Mouse (Mus musculus) intestine, postnatal 0 days (tissue): ENCODE measurements around the gene Gm1043. TPM values are rescaled to one million over a fixed set of nuclear protein-coding genes. Genes with fewer than 3 reads are reported as not detected.

Source experiments
- ATAC-seq: fragments of 200-750 bp; cut with Nextera tagmentation; 2 replicates; pipeline ENCODE4 v1.8.0; 2017; ENCODE audit warnings: mild to moderate bottlenecking, moderate TSS enrichment, moderate library complexity
- H3K27ac ChIP-seq: fragments of 300-500 bp; sonication (generic); 2 replicates; pipeline ENCODE4 v1.5.1; 2014; ENCODE audit warnings: mild to moderate bottlenecking, low read depth, low read length, moderate library complexity
- H3K27me3 ChIP-seq: fragments of 300-500 bp; sonication (generic); replicated peaks from 2 replicates; pipeline ENCODE4 v1.6.1; 2014; ENCODE audit warnings: low read length, mixed read lengths; ENCODE audit not compliant: control insufficient read depth, insufficient read depth
- H3K36me3 ChIP-seq: fragments of 300-500 bp; sonication (generic); 2 replicates; pipeline ENCODE4 v1.6.1; 2014; ENCODE audit warnings: mild to moderate bottlenecking, moderate library complexity; ENCODE audit not compliant: control insufficient read depth, insufficient read depth
- H3K4me1 ChIP-seq: fragments of 300-500 bp; sonication (generic); replicated peaks from 2 replicates; pipeline ENCODE4 v1.6.1; 2014; ENCODE audit warnings: antibody characterized with exemption, low read length, mixed read lengths; ENCODE audit not compliant: control insufficient read depth, insufficient read depth
- H3K4me2 ChIP-seq: fragments of 300-500 bp; sonication (generic); replicated peaks from 2 replicates; pipeline ENCODE4 v1.6.1; 2014; ENCODE audit warnings: low read depth, mild to moderate bottlenecking, moderate library complexity
- H3K4me3 ChIP-seq: fragments of 300-500 bp; sonication (generic); 2 replicates; pipeline ENCODE4 v1.5.1; 2014; ENCODE audit warnings: low read depth, low read length
- H3K9ac ChIP-seq: fragments of 300-500 bp; sonication (generic); 2 replicates; pipeline ENCODE4 v1.6.1; 2014; ENCODE audit warnings: mild to moderate bottlenecking, low read depth, low read length
- H3K9me3 ChIP-seq: fragments of 300-500 bp; sonication (generic); 2 replicates; pipeline ENCODE4 v1.6.1; 2016; ENCODE audit warnings: mixed run types; ENCODE audit not compliant: control insufficient read depth
- CTCF ChIP-seq: sonication (generic); IDR thresholded peaks from 2 replicates; pipeline ENCODE4 v1.5.1; 2016; ENCODE audit warnings: low read depth, mild to moderate bottlenecking, control low read depth, antibody characterized with exemption, moderate library complexity
- WGBS: fragments of 180-500 bp; shearing (Covaris S2); extraction: QIAGEN DNeasy Blood & Tissue Kit; methylation state at CpG from one replicate; pipeline ENCODE4 v1.1.7; 2014; 5-methylcytosine and 5-hydroxymethylcytosine counted together
- polyA plus RNA-seq: library from polyadenylated mRNA; unstranded; fragments of >200 nt; fragmentation: Nextera tagmentation; extraction: Ambion mirVana; gene quantifications from 2 replicates; pipeline ENCODE4 v1.2.1, GENCODE M21; 2015

The Gm1043 gene
- polyA plus RNA-seq, 1 experiment from 2014 or later, result 0.03 TPM

GRCm38 (mm10) chr5:37044793-37045192, 40.4 kb upstream of the Gm1043 start:
- no peak overlapping the region for H3K9ac ChIP-seq
- ATAC-seq, result no peak
- H3K27ac ChIP-seq, result no peak overlapping the region
- WGBS, result 90% methylated on average over 2 of the region's 2 CpGs
- no peak overlapping the region for H3K4me3 ChIP-seq
- H3K27me3 ChIP-seq, result no peaks in the 10 kb centered on the region
- H3K36me3 ChIP-seq, result no peaks in the 10 kb centered on the region
- H3K4me2 ChIP-seq, result no peak overlapping the region
- no peaks in the 10 kb centered on the region for H3K9me3 ChIP-seq
- no peaks in the 10 kb centered on the region for H3K4me1 ChIP-seq
- no peak for TF ChIP-seq CTCF

GRCm38 (mm10) chr5:37045582-37045981, 39.6 kb upstream of the Gm1043 start:
- 74% methylated on average over 2 of the region's 2 CpGs for WGBS
- H3K4me1 ChIP-seq, result no peaks in the 10 kb centered on the region

GRCm38 (mm10) chr5:37046791-37047190, 38.4 kb upstream of the Gm1043 start:
- no peak for ATAC-seq
- TF ChIP-seq CTCF, result no peak
- H3K4me3 ChIP-seq, result no peak overlapping the region
- no peak overlapping the region for H3K9ac ChIP-seq
- H3K36me3 ChIP-seq, result no peaks in the 10 kb centered on the region
- H3K9me3 ChIP-seq, result no peaks in the 10 kb centered on the region
- WGBS, result 46% methylated on average over 5 of the region's 5 CpGs
- no peaks in the 10 kb centered on the region for H3K27me3 ChIP-seq
- no peak overlapping the region for H3K4me2 ChIP-seq
- no peaks in the 10 kb centered on the region for H3K4me1 ChIP-seq
- H3K27ac ChIP-seq, result no peak overlapping the region

More at GRCm38 (mm10) chr5:37045582-37045981, 39.6 kb upstream of the Gm1043 start:
- no peaks in the 10 kb centered on the region for H3K27me3 ChIP-seq
- TF ChIP-seq CTCF, result no peak
- H3K4me2 ChIP-seq, result no peak overlapping the region
- H3K4me3 ChIP-seq, result no peak overlapping the region
- H3K9me3 ChIP-seq, result no peaks in the 10 kb centered on the region
- H3K27ac ChIP-seq, result no peak overlapping the region
- no peak overlapping the region for H3K9ac ChIP-seq
- no peaks in the 10 kb centered on the region for H3K36me3 ChIP-seq
- no peak for ATAC-seq

GRCm38 (mm10) chr5:37047206-37047915, 37.8 kb upstream of the Gm1043 start:
- no peak overlapping the region for H3K4me3 ChIP-seq
- no peak for TF ChIP-seq CTCF
- H3K4me2 ChIP-seq, result no peak overlapping the region
- H3K9ac ChIP-seq, result no peak overlapping the region
- H3K27ac ChIP-seq, result peak overlapping the region; percentile 16; the same call in 1 of the 2 replicates
- no peak for ATAC-seq
- H3K4me1 ChIP-seq, result no peaks in the 10 kb centered on the region
- H3K36me3 ChIP-seq, result no peaks in the 10 kb centered on the region
- WGBS, result 45% methylated on average over 17 of the region's 17 CpGs
- no peaks in the 10 kb centered on the region for H3K9me3 ChIP-seq
- H3K27me3 ChIP-seq, result no peaks in the 10 kb centered on the region

- ATAC-seq, result no peak
- H3K27ac ChIP-seq, result peak overlapping the region; percentile 16; the same call in 1 of the 2 replicates
- WGBS, result 57% methylated on average over 7 of the region's 7 CpGs
- no peaks in the 10 kb centered on the region for H3K9me3 ChIP-seq
- no peak for TF ChIP-seq CTCF
- no peak overlapping the region for H3K4me2 ChIP-seq
- no peak overlapping the region for H3K4me3 ChIP-seq
- H3K9ac ChIP-seq, result no peak overlapping the region
- H3K4me1 ChIP-seq, result no peaks in the 10 kb centered on the region
- no peaks in the 10 kb centered on the region for H3K36me3 ChIP-seq
- no peaks in the 10 kb centered on the region for H3K27me3 ChIP-seq
Measured at GRCm38 (mm10) chr5:37047992-37048391, 37.2 kb upstream of the Gm1043 start.

GRCm38 (mm10) chr5:37049111-37049510, 36.1 kb upstream of the Gm1043 start:
- H3K27ac ChIP-seq, result no peak overlapping the region
- no peaks in the 10 kb centered on the region for H3K27me3 ChIP-seq
- no peak overlapping the region for H3K9ac ChIP-seq
- no peak overlapping the region for H3K4me2 ChIP-seq
- no peak for ATAC-seq
- TF ChIP-seq CTCF, result no peak
- no peak overlapping the region for H3K4me3 ChIP-seq
- no peaks in the 10 kb centered on the region for H3K36me3 ChIP-seq
- no peaks in the 10 kb centered on the region for H3K9me3 ChIP-seq
- no peaks in the 10 kb centered on the region for H3K4me1 ChIP-seq
- 49% methylated on average over 2 of the region's 2 CpGs for WGBS
